Mouse (Mus musculus) midbrain, embryonic 16.5 days (tissue): Measurements from ENCODE around the gene Ttc28. TPM values are rescaled to one million over a fixed set of nuclear protein-coding genes. Genes with fewer than 3 reads are reported as not detected.

Experiments used
- ATAC-seq: fragments of 200-750 bp; cut with Nextera tagmentation; 2 replicates; pipeline ENCODE4 v1.8.0; 2017; ENCODE audit warnings: moderate TSS enrichment
- H3K27ac ChIP-seq: fragments of 300-500 bp; sonication (generic); 2 replicates; pipeline ENCODE4 v1.5.1; 2014; ENCODE audit warnings: mild to moderate bottlenecking, low read length, mixed read lengths
- H3K27me3 ChIP-seq: fragments of 300-500 bp; sonication (generic); 2 replicates; pipeline ENCODE4 v1.6.1; 2014; ENCODE audit warnings: low read depth, low read length, mixed read lengths; ENCODE audit not compliant: control insufficient read depth, insufficient read depth
- H3K36me3 ChIP-seq: fragments of 300-500 bp; sonication (generic); 2 replicates; pipeline ENCODE4 v1.6.1; 2014; ENCODE audit warnings: mild to moderate bottlenecking, low read length, moderate library complexity, mixed read lengths; ENCODE audit not compliant: control insufficient read depth, insufficient read depth
- H3K4me1 ChIP-seq: fragments of 300-500 bp; sonication (generic); 2 replicates; pipeline ENCODE4 v1.6.1; 2014; ENCODE audit warnings: mild to moderate bottlenecking, low read length, mixed read lengths; ENCODE audit not compliant: control insufficient read depth, insufficient read depth
- H3K4me2 ChIP-seq: fragments of 300-500 bp; sonication (generic); 2 replicates; pipeline ENCODE4 v1.6.1; 2014; ENCODE audit warnings: mild to moderate bottlenecking, low read length, mixed read lengths
- H3K4me3 ChIP-seq: fragments of 300-500 bp; sonication (generic); 2 replicates; pipeline ENCODE4 v1.5.1; 2014; ENCODE audit warnings: low read depth, mild to moderate bottlenecking, low read length, moderate library complexity, mixed read lengths
- H3K9ac ChIP-seq: fragments of 300-500 bp; sonication (generic); 2 replicates; pipeline ENCODE4 v1.6.1; 2014; ENCODE audit warnings: low read depth, low read length, mixed read lengths
- H3K9me3 ChIP-seq: fragments of 300-500 bp; sonication (generic); replicated peaks from 2 replicates; pipeline ENCODE4 v1.6.1; 2014; ENCODE audit warnings: mild to moderate bottlenecking, low read length, mixed read lengths; ENCODE audit not compliant: control insufficient read depth, poor library complexity, severe bottlenecking
- WGBS: fragments of 180-500 bp; shearing (Covaris S2); extraction: QIAGEN DNeasy Blood & Tissue Kit; methylation state at CpG from one replicate; pipeline ENCODE4 v1.1.7; 2014; 5-methylcytosine and 5-hydroxymethylcytosine counted together
- polyA plus RNA-seq: library from polyadenylated mRNA; unstranded; fragments of >200 nt; fragmentation: Nextera tagmentation; extraction: Ambion mirVana; gene quantifications from 2 replicates; pipeline ENCODE4 v1.2.1, GENCODE M21; 2015

The Ttc28 gene
- polyA plus RNA-seq, 1 experiment from 2014 or later = 16.6 TPM

GRCm38 (mm10) chr5:111161146-111161930 is 281.7 kb downstream of the Ttc28 start:
- no peak overlapping the region for H3K4me2 ChIP-seq
- H3K4me3 ChIP-seq = no peak overlapping the region
- no peak for ATAC-seq
- no peak overlapping the region for H3K9ac ChIP-seq
- H3K27me3 ChIP-seq = no peaks in the 10 kb centered on the region
- 74% methylated on average over 7 of the region's 7 CpGs for WGBS
- H3K9me3 ChIP-seq = no peaks in the 10 kb centered on the region
- H3K36me3 ChIP-seq = no peaks in the 10 kb centered on the region
- no peak overlapping the region for H3K27ac ChIP-seq
- H3K4me1 ChIP-seq = peaks cover 52% of the 10 kb centered on the region

GRCm38 (mm10) chr5:111162857-111163256 is 283.3 kb downstream of the Ttc28 start:
- WGBS = 43% methylated on average over 6 of the region's 6 CpGs
- H3K9me3 ChIP-seq = no peaks in the 10 kb centered on the region
- H3K36me3 ChIP-seq = no peaks in the 10 kb centered on the region
- H3K4me2 ChIP-seq = peak overlapping the region; percentile 29; the same call in 1 of the 2 replicates
- peak overlapping the region; percentile 64; the same call in 1 of the 2 replicates for H3K27ac ChIP-seq
- peaks cover 52% of the 10 kb centered on the region for H3K4me1 ChIP-seq
- ATAC-seq = no peak
- H3K4me3 ChIP-seq = no peak overlapping the region
- H3K27me3 ChIP-seq = no peaks in the 10 kb centered on the region
- H3K9ac ChIP-seq = no peak overlapping the region

GRCm38 (mm10) chr5:111163377-111163776 is 283.8 kb downstream of the Ttc28 start:
- H3K4me1 ChIP-seq = peaks cover 52% of the 10 kb centered on the region
- WGBS = 11% methylated on average over 11 of the region's 11 CpGs

GRCm38 (mm10) chr5:111164348-111164920 is 284.8 kb downstream of the Ttc28 start:
- Histone ChIP-seq H3K9ac (no peak overlapping the region), H3K4me1 (peaks cover 49% of the 10 kb centered on the region), H3K27me3 (no peaks in the 10 kb centered on the region), H3K4me2 (peak overlapping the region; percentile 7; the same call in 1 of the 2 replicates), H3K27ac (peak overlapping the region; percentile 64; the same call in 1 of the 2 replicates), H3K9me3 (no peaks in the 10 kb centered on the region), H3K4me3 (no peak overlapping the region), H3K36me3 (no peaks in the 10 kb centered on the region)
- no peak for ATAC-seq
- 20% methylated on average over 9 of the region's 9 CpGs for WGBS

More at GRCm38 (mm10) chr5:111163377-111163776, 283.8 kb downstream of the Ttc28 start:
- peak overlapping the region; percentile 64 for H3K27ac ChIP-seq
- H3K9ac ChIP-seq = peak overlapping the region; percentile 35; the same call in 1 of the 2 replicates
- peak overlapping the region; percentile 29; the same call in 1 of the 2 replicates for H3K4me2 ChIP-seq
- no peak for ATAC-seq
- H3K9me3 ChIP-seq = no peaks in the 10 kb centered on the region
- H3K27me3 ChIP-seq = no peaks in the 10 kb centered on the region
- no peak overlapping the region for H3K4me3 ChIP-seq
- H3K36me3 ChIP-seq = no peaks in the 10 kb centered on the region

GRCm38 (mm10) chr5:111170383-111170782 is 290.8 kb downstream of the Ttc28 start:
- ATAC-seq = no peak
- Histone ChIP-seq H3K4me2 (no peak overlapping the region), H3K4me3 (no peak overlapping the region), H3K9ac (no peak overlapping the region), H3K27me3 (no peaks in the 10 kb centered on the region), H3K36me3 (no peaks in the 10 kb centered on the region), H3K4me1 (peaks cover 15% of the 10 kb centered on the region), H3K27ac (no peak overlapping the region), H3K9me3 (no peaks in the 10 kb centered on the region)
- 11% methylated on average over 9 of the region's 9 CpGs for WGBS

- H3K4me1 ChIP-seq = peaks cover 52% of the 10 kb centered on the region
- no peaks in the 10 kb centered on the region for H3K36me3 ChIP-seq
- no peak overlapping the region for H3K4me3 ChIP-seq
- no peak overlapping the region for H3K9ac ChIP-seq
- H3K4me2 ChIP-seq = no peak overlapping the region
- no peaks in the 10 kb centered on the region for H3K9me3 ChIP-seq
- no peak overlapping the region for H3K27ac ChIP-seq
- WGBS = 66% methylated on average over 12 of the region's 12 CpGs
- ATAC-seq = no peak
- no peaks in the 10 kb centered on the region for H3K27me3 ChIP-seq
Measured at GRCm38 (mm10) chr5:111175410-111175809, 295.8 kb downstream of the Ttc28 start.

- no peaks in the 10 kb centered on the region for H3K36me3 ChIP-seq
- no peak overlapping the region for H3K4me3 ChIP-seq
- peaks cover 54% of the 10 kb centered on the region for H3K4me1 ChIP-seq
- no peak overlapping the region for H3K9ac ChIP-seq
- H3K27ac ChIP-seq = no peak overlapping the region
- H3K9me3 ChIP-seq = no peaks in the 10 kb centered on the region
- no peak overlapping the region for H3K4me2 ChIP-seq
- no peaks in the 10 kb centered on the region for H3K27me3 ChIP-seq
- no peak for ATAC-seq
- 30% methylated on average over 9 of the region's 9 CpGs for WGBS
Measured at GRCm38 (mm10) chr5:111175842-111176241, 296.2 kb downstream of the Ttc28 start.

GRCm38 (mm10) chr5:111176441-111176840 is 296.8 kb downstream of the Ttc28 start:
- H3K27me3 ChIP-seq = no peaks in the 10 kb centered on the region
- 83% methylated on average over 13 of the region's 13 CpGs for WGBS
- H3K4me2 ChIP-seq = no peak overlapping the region
- H3K9ac ChIP-seq = peak overlapping the region; percentile 28; the same call in 1 of the 2 replicates
- peaks cover 60% of the 10 kb centered on the region for H3K4me1 ChIP-seq
- H3K4me3 ChIP-seq = no peak overlapping the region
- peak overlapping the region; percentile 53 for H3K27ac ChIP-seq
- H3K36me3 ChIP-seq = no peaks in the 10 kb centered on the region
- no peak for ATAC-seq
- H3K9me3 ChIP-seq = no peaks in the 10 kb centered on the region
